Mouse (Mus musculus): ENCODE measurements around the gene Irf3. TPM values are rescaled to one million over a fixed set of nuclear protein-coding genes. Genes with fewer than 3 reads are reported as not detected.
A peak's percentile ranks its signal among the peaks of the same experiment; 100 is the strongest.

Gene Irf3
- polyA plus RNA-seq, 1 experiment: not detected

GRCm38 (mm10) chr7:45046853-45047350 is 49.5 kb downstream of the Irf3 start:
- H3K4me1 ChIP-seq (ENCODE audit: control insufficient read depth, insufficient read depth, low read length): peaks cover 32% of the 10 kb centered on the region
- 95% methylated on average over 26 of the region's 26 CpGs for WGBS
- H3K27ac ChIP-seq (ENCODE audit: insufficient read depth, low read depth, low read length): no peak overlapping the region
- no peak overlapping the region for H3K4me3 ChIP-seq (ENCODE audit: insufficient read depth, low read depth, low read length)
- TF ChIP-seq CTCF (IDR thresholded peaks at IDR 0.05; ENCODE audit: insufficient read depth, low read depth, low read length) (no peak), POLR2A (IDR thresholded peaks at IDR 0.05; ENCODE audit: insufficient read depth, low read depth, low read length) (no peak)

DNA sequence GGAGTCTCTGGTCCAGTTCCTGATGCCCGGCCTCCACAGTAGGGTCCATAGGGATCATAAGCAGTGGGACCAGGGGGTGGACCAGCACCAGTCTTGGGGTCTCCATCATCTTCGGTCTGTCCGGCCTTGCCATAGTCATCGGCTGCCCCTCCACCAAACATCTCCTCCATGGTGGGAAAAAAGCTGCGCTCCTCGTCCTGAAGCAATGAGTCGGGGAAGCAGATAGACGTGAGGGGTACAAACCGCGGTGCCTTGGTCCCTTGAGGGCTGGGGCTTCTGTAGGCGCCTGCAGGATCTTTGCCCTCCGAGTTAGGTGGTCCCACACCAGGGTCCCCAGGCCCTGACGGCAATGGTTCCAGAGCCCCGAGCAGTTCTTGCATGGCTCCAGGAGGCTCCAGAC is 50.0 kb downstream of the Irf3 start:
- no peak overlapping the region for H3K27ac ChIP-seq (ENCODE audit: insufficient read depth, low read depth, low read length)
- 94% methylated on average over 14 of the region's 14 CpGs for WGBS
- no peak overlapping the region for H3K4me3 ChIP-seq (ENCODE audit: insufficient read depth, low read depth, low read length)
- H3K4me1 ChIP-seq (ENCODE audit: control insufficient read depth, insufficient read depth, low read length): peaks cover 34% of the 10 kb centered on the region
- no peak for TF ChIP-seq CTCF (IDR thresholded peaks at IDR 0.05; ENCODE audit: insufficient read depth, low read depth, low read length)

DNA sequence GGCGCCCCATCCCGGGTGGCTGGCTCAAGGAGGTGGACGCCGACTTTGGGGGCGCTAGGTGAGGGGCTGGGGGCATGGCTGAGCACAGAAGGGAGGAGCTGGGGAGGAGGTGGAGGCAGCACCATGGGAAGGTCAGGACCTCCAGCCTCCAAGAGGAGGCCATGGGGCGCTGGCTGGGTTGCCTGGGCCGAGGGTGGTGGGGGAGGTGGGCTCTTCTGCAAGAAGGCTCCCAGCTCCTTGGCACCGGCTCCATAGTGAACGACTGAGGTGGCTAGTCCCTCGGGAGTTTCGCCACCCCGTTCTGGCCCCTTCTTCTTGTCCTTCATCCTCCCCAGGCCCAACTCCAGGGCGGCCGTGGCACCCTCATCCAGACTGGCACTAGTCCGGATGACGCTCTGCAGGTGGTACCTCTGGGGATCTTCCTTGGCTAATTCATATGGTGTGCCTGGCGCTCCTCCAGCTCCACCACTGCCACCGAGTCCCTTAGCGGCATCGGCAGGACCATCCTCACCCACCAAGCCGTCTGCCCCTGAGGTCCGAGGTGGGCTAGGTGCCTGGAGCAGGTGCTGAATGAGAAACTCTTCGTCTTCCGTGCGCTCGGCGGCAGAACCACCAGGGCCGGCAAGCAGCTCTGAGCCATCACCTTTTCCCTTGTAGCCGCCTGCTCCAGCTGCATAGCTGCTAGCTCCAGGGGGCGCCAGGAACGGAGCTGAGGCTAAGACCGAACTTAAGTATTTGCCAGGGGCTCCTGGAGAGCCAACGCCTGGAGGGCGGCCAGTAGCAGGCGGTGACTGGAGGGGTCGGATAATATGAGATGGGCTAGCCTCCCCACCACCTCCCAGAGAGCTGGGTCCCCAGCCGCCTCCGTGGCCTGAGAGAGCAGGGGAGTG is 50.8 kb downstream of the Irf3 start:
- peaks cover 31% of the 10 kb centered on the region for H3K4me1 ChIP-seq (ENCODE audit: control insufficient read depth, insufficient read depth, low read length)
- H3K4me3 ChIP-seq (ENCODE audit: insufficient read depth, low read depth, low read length): no peak overlapping the region
- WGBS: 82% methylated on average over 38 of the region's 38 CpGs
- TF ChIP-seq POLR2A (IDR thresholded peaks at IDR 0.05; ENCODE audit: insufficient read depth, low read depth, low read length): no peak
- TF ChIP-seq CTCF (IDR thresholded peaks at IDR 0.05; ENCODE audit: insufficient read depth, low read depth, low read length): no peak
- no peak overlapping the region for H3K27ac ChIP-seq (ENCODE audit: insufficient read depth, low read depth, low read length)

GRCm38 (mm10) chr7:45048923-45049657 is 51.6 kb downstream of the Irf3 start:
- WGBS: 88% methylated on average over 23 of the region's 23 CpGs
- no peak overlapping the region for H3K27ac ChIP-seq (ENCODE audit: insufficient read depth, low read depth, low read length)
- H3K4me1 ChIP-seq (ENCODE audit: control insufficient read depth, insufficient read depth, low read length): peaks cover 33% of the 10 kb centered on the region
- no peak for TF ChIP-seq CTCF (IDR thresholded peaks at IDR 0.05; ENCODE audit: insufficient read depth, low read depth, low read length)
- TF ChIP-seq POLR2A (IDR thresholded peaks at IDR 0.05; ENCODE audit: insufficient read depth, low read depth, low read length): no peak
- H3K4me3 ChIP-seq (ENCODE audit: insufficient read depth, low read depth, low read length): no peak overlapping the region

- no peak for TF ChIP-seq POLR2A (IDR thresholded peaks at IDR 0.05; ENCODE audit: insufficient read depth, low read depth, low read length)
- no peak for TF ChIP-seq CTCF (IDR thresholded peaks at IDR 0.05; ENCODE audit: insufficient read depth, low read depth, low read length)
- Histone ChIP-seq H3K4me1 (ENCODE audit: control insufficient read depth, insufficient read depth, low read length) (peaks cover 33% of the 10 kb centered on the region), H3K27ac (ENCODE audit: insufficient read depth, low read depth, low read length) (no peak overlapping the region; the same call in 1 of the 2 replicates), H3K4me3 (ENCODE audit: insufficient read depth, low read depth, low read length) (peak overlapping the region; percentile 95)
- WGBS: 6% methylated on average over 16 of the region's 16 CpGs
Observed at GRCm38 (mm10) chr7:45050945-45051600, 53.6 kb downstream of the Irf3 start.

- peaks cover 33% of the 10 kb centered on the region for H3K4me1 ChIP-seq (ENCODE audit: control insufficient read depth, insufficient read depth, low read length)
- H3K27ac ChIP-seq (ENCODE audit: insufficient read depth, low read depth, low read length): no peak overlapping the region
- WGBS: 6% methylated on average over 13 of the region's 13 CpGs
- no peak for TF ChIP-seq CTCF (IDR thresholded peaks at IDR 0.05; ENCODE audit: insufficient read depth, low read depth, low read length)
- TF ChIP-seq POLR2A (IDR thresholded peaks at IDR 0.05; ENCODE audit: insufficient read depth, low read depth, low read length): no peak
- peak overlapping the region; percentile 95 for H3K4me3 ChIP-seq (ENCODE audit: insufficient read depth, low read depth, low read length)
Observed at GRCm38 (mm10) chr7:45051601-45051974, 54.1 kb downstream of the Irf3 start.

Other genes starting within 250 kb of the Irf3 start
- not detected in 2 replicates for gene Vrk3, start 249.2 kb upstream of the Irf3 start, polyA plus RNA-seq (2012; ENCODE audit: insufficient read depth, insufficient read length, low replicate concordance, missing spikeins)
- gene Zfp473, start 246.6 kb upstream of the Irf3 start, polyA plus RNA-seq (2012; ENCODE audit: insufficient read depth, insufficient read length, low replicate concordance, missing spikeins): not detected in 2 replicates
- gene Nup62, start 181.6 kb upstream of the Irf3 start, polyA plus RNA-seq (2012; ENCODE audit: insufficient read depth, insufficient read length, low replicate concordance, missing spikeins): not detected in 2 replicates
- gene Il4i1, start 181.3 kb upstream of the Irf3 start, polyA plus RNA-seq (2012; ENCODE audit: insufficient read depth, insufficient read length, low replicate concordance, missing spikeins): not detected in 2 replicates
- not detected in 2 replicates for gene Atf5, start 181.0 kb upstream of the Irf3 start, polyA plus RNA-seq (2012; ENCODE audit: insufficient read depth, insufficient read length, low replicate concordance, missing spikeins)
- not detected in 2 replicates for gene Akt1s1, start 148.7 kb upstream of the Irf3 start, polyA plus RNA-seq (2012; ENCODE audit: insufficient read depth, insufficient read length, low replicate concordance, missing spikeins)
- gene Tbc1d17, start 148.6 kb upstream of the Irf3 start, polyA plus RNA-seq (2012; ENCODE audit: insufficient read depth, insufficient read length, low replicate concordance, missing spikeins): not detected in 2 replicates
- gene Pnkp, start 140.5 kb upstream of the Irf3 start, polyA plus RNA-seq (2012; ENCODE audit: insufficient read depth, insufficient read length, low replicate concordance, missing spikeins): not detected in 2 replicates
- not detected in 2 replicates for gene Ptov1, start 127.9 kb upstream of the Irf3 start, polyA plus RNA-seq (2012; ENCODE audit: insufficient read depth, insufficient read length, low replicate concordance, missing spikeins)
- not detected in 2 replicates for gene Med25, start 104.9 kb upstream of the Irf3 start, polyA plus RNA-seq (2012; ENCODE audit: insufficient read depth, insufficient read length, low replicate concordance, missing spikeins)
- gene Fuz, start 101.6 kb upstream of the Irf3 start, polyA plus RNA-seq (2012; ENCODE audit: insufficient read depth, insufficient read length, low replicate concordance, missing spikeins): not detected in 2 replicates
- not detected in 2 replicates for gene Ap2a1, start 68.2 kb upstream of the Irf3 start, polyA plus RNA-seq (2012; ENCODE audit: insufficient read depth, insufficient read length, low replicate concordance, missing spikeins)
- not detected in 2 replicates for gene Tsks, start 54.4 kb upstream of the Irf3 start, polyA plus RNA-seq (2012; ENCODE audit: insufficient read depth, insufficient read length, low replicate concordance, missing spikeins)
- gene Cpt1c, start 22.8 kb upstream of the Irf3 start, polyA plus RNA-seq (2012; ENCODE audit: insufficient read depth, insufficient read length, low replicate concordance, missing spikeins): not detected in 2 replicates
- gene Prmt1, start 11.1 kb upstream of the Irf3 start, polyA plus RNA-seq (2012; ENCODE audit: insufficient read depth, insufficient read length, low replicate concordance, missing spikeins): not detected in 2 replicates
- gene Bcl2l12, start 1.1 kb downstream of the Irf3 start, polyA plus RNA-seq (2012; ENCODE audit: insufficient read depth, insufficient read length, low replicate concordance, missing spikeins): not detected in 2 replicates
- not detected in 2 replicates for gene Scaf1, start 18.7 kb downstream of the Irf3 start, polyA plus RNA-seq (2012; ENCODE audit: insufficient read depth, insufficient read length, low replicate concordance, missing spikeins)
- not detected in 2 replicates for gene Rras, start 20.3 kb downstream of the Irf3 start, polyA plus RNA-seq (2012; ENCODE audit: insufficient read depth, insufficient read length, low replicate concordance, missing spikeins)
- not detected in 2 replicates for gene Prr12, start 55.2 kb downstream of the Irf3 start, polyA plus RNA-seq (2012; ENCODE audit: insufficient read depth, insufficient read length, low replicate concordance, missing spikeins)
- gene Nosip, start 64.8 kb downstream of the Irf3 start, polyA plus RNA-seq (2012; ENCODE audit: insufficient read depth, insufficient read length, low replicate concordance, missing spikeins): not detected in 2 replicates
- not detected in 2 replicates for gene Prrg2, start 65.0 kb downstream of the Irf3 start, polyA plus RNA-seq (2012; ENCODE audit: insufficient read depth, insufficient read length, low replicate concordance, missing spikeins)
- not detected in 2 replicates for gene Rcn3, start 94.6 kb downstream of the Irf3 start, polyA plus RNA-seq (2012; ENCODE audit: insufficient read depth, insufficient read length, low replicate concordance, missing spikeins)
- gene Fcgrt, start 106.2 kb downstream of the Irf3 start, polyA plus RNA-seq (2012; ENCODE audit: insufficient read depth, insufficient read length, low replicate concordance, missing spikeins): not detected in 2 replicates
- gene Rps11, start 126.8 kb downstream of the Irf3 start, polyA plus RNA-seq (2012; ENCODE audit: insufficient read depth, insufficient read length, low replicate concordance, missing spikeins): 657 TPM in 1 of 2 replicates, not detected in the other
- 1,205 and 1,268 TPM in 2 replicates for gene Rpl13a, start 131.1 kb downstream of the Irf3 start, polyA plus RNA-seq (2012; ENCODE audit: insufficient read depth, insufficient read length, low replicate concordance, missing spikeins)
- gene Gm45713, start 138.6 kb downstream of the Irf3 start, polyA plus RNA-seq (2012; ENCODE audit: insufficient read depth, insufficient read length, low replicate concordance, missing spikeins): not detected in 2 replicates
- gene Flt3l, start 138.8 kb downstream of the Irf3 start, polyA plus RNA-seq (2012; ENCODE audit: insufficient read depth, insufficient read length, low replicate concordance, missing spikeins): not detected in 2 replicates
- gene Pih1d1, start 156.7 kb downstream of the Irf3 start, polyA plus RNA-seq (2012; ENCODE audit: insufficient read depth, insufficient read length, low replicate concordance, missing spikeins): not detected in 2 replicates
- not detected in 2 replicates for gene Aldh16a1, start 156.9 kb downstream of the Irf3 start, polyA plus RNA-seq (2012; ENCODE audit: insufficient read depth, insufficient read length, low replicate concordance, missing spikeins)
- gene Slc17a7, start 166.3 kb downstream of the Irf3 start, polyA plus RNA-seq (2012; ENCODE audit: insufficient read depth, insufficient read length, low replicate concordance, missing spikeins): not detected in 2 replicates
- gene Gfy, start 181.9 kb downstream of the Irf3 start, polyA plus RNA-seq (2012; ENCODE audit: insufficient read depth, insufficient read length, low replicate concordance, missing spikeins): not detected in 2 replicates
- gene Pth2, start 183.3 kb downstream of the Irf3 start, polyA plus RNA-seq (2012; ENCODE audit: insufficient read depth, insufficient read length, low replicate concordance, missing spikeins): not detected in 2 replicates
- not detected in 2 replicates for gene Ccdc155, start 207.2 kb downstream of the Irf3 start, polyA plus RNA-seq (2012; ENCODE audit: insufficient read depth, insufficient read length, low replicate concordance, missing spikeins)
- not detected in 2 replicates for gene Dkkl1, start 214.5 kb downstream of the Irf3 start, polyA plus RNA-seq (2012; ENCODE audit: insufficient read depth, insufficient read length, low replicate concordance, missing spikeins)
- gene Tead2, start 218.1 kb downstream of the Irf3 start, polyA plus RNA-seq (2012; ENCODE audit: insufficient read depth, insufficient read length, low replicate concordance, missing spikeins): not detected in 2 replicates
- not detected in 2 replicates for gene Cd37, start 241.5 kb downstream of the Irf3 start, polyA plus RNA-seq (2012; ENCODE audit: insufficient read depth, insufficient read length, low replicate concordance, missing spikeins)
- not detected in 2 replicates for gene Slc6a16, start 243.4 kb downstream of the Irf3 start, polyA plus RNA-seq (2012; ENCODE audit: insufficient read depth, insufficient read length, low replicate concordance, missing spikeins)

All from olfactory bulb, adult 2 months (tissue).